Mouse (Mus musculus) heart, postnatal 0 days (tissue): ENCODE results near the gene Cubn. TPM values are rescaled to one million over a fixed set of nuclear protein-coding genes. Genes with fewer than 3 reads are reported as not detected.

Experiments
- ATAC-seq: fragments of 200-750 bp; cut with Nextera tagmentation; 2 replicates; pipeline ENCODE4 v1.8.0; 2017; ENCODE audit warnings: low read depth, moderate number of reproducible peaks, moderate library complexity; ENCODE audit not compliant: insufficient read depth
- DNase-seq: peaks from one replicate; pipeline ENCODE4 v3.0.0-alpha.2; 2016; ENCODE audit warnings: low spot score
- H3K27ac ChIP-seq: fragments of 300-500 bp; sonication (generic); 2 replicates; pipeline ENCODE4 v1.5.1; 2014; ENCODE audit warnings: low read depth, mild to moderate bottlenecking
- H3K27me3 ChIP-seq: fragments of 300-500 bp; sonication (generic); 2 replicates; pipeline ENCODE4 v1.6.1; 2014; ENCODE audit warnings: low read length, mixed read lengths; ENCODE audit not compliant: control insufficient read depth, insufficient read depth
- H3K36me3 ChIP-seq: fragments of 300-500 bp; sonication (generic); replicated peaks from 2 replicates; pipeline ENCODE4 v1.6.1; 2014; ENCODE audit warnings: low read length, mixed read lengths; ENCODE audit not compliant: control insufficient read depth, insufficient read depth
- H3K4me1 ChIP-seq: fragments of 300-500 bp; sonication (generic); 2 replicates; pipeline ENCODE4 v1.6.1; 2014; ENCODE audit warnings: antibody characterized with exemption; ENCODE audit not compliant: control insufficient read depth, insufficient read depth
- H3K4me2 ChIP-seq: fragments of 300-500 bp; sonication (generic); 2 replicates; pipeline ENCODE4 v1.6.1; 2014; ENCODE audit warnings: low read depth, mild to moderate bottlenecking, low read length, moderate library complexity
- H3K4me3 ChIP-seq: fragments of 300-500 bp; sonication (generic); 2 replicates; pipeline ENCODE4 v1.5.1; 2014; ENCODE audit warnings: low read depth, low read length
- H3K9ac ChIP-seq: fragments of 300-500 bp; sonication (generic); replicated peaks from 2 replicates; pipeline ENCODE4 v1.6.1; 2014; ENCODE audit warnings: low read depth, low read length, mixed read lengths
- H3K9me3 ChIP-seq: fragments of 300-500 bp; sonication (generic); replicated peaks from 2 replicates; pipeline ENCODE4 v1.6.1; 2016; ENCODE audit warnings: low read length; ENCODE audit not compliant: control insufficient read depth
- CTCF ChIP-seq: IDR thresholded peaks from 2 replicates; pipeline ENCODE4 v1.5.1; 2016; ENCODE audit warnings: antibody characterized with exemption, control low read depth, low read depth
- EP300 ChIP-seq: IDR thresholded peaks from 2 replicates; pipeline ENCODE4 v1.6.1; 2016; ENCODE audit warnings: antibody characterized with exemption, low read depth
- WGBS: fragments of 180-500 bp; shearing (Covaris S2); extraction: QIAGEN DNeasy Blood & Tissue Kit; methylation state at CpG from one replicate; pipeline ENCODE4 v1.1.7; 2014; 5-methylcytosine and 5-hydroxymethylcytosine counted together
- polyA plus RNA-seq: library from polyadenylated mRNA; unstranded; fragments of >200 nt; fragmentation: Nextera tagmentation; extraction: Ambion mirVana; gene quantifications from 2 replicates; pipeline ENCODE4 v1.2.1, GENCODE M21; 2015
- total RNA-seq: library from RNA; depleted of rRNA; stranded (reverse); fragments of >200 nt; gene quantifications from 2 replicates; pipeline ENCODE4 v1.2.3, GENCODE M21; 2014; ENCODE audit warnings: low replicate concordance

Gene Cubn
- total and polyA plus RNA-seq, 2 experiments from 2014 or later = 0.27 to 1.5 TPM

GRCm38 (mm10) chr2:13271165-13271957 lies 220.3 kb downstream of the Cubn start, which contains the start of gene Rsu1:
Gene Rsu1, minus strand, starts transcription at chr2:13271415.
- no peaks in the 10 kb centered on the region for H3K27me3 ChIP-seq
- H3K27ac ChIP-seq = peak within 1 kb of the TSS; percentile 77
- TF ChIP-seq CTCF (no peak), EP300 (no peak)
- ATAC-seq = peak; percentile 99
- peak within 1 kb of the TSS; percentile 58 for H3K4me3 ChIP-seq
- H3K9ac ChIP-seq = peak within 1 kb of the TSS; percentile 59
- under 1% methylated on average over 37 of the region's 37 CpGs for WGBS
- peaks cover 16% of the 10 kb centered on the region; the same call in 1 of the 2 replicates for H3K36me3 ChIP-seq
- H3K4me1 ChIP-seq = peaks cover 24% of the 10 kb centered on the region; the same call in 1 of the 2 replicates
- peak within 1 kb of the TSS; percentile 88 for H3K4me2 ChIP-seq
- no peaks in the 10 kb centered on the region for H3K9me3 ChIP-seq
- DNase-seq = peak; percentile 99

- ATAC-seq = no peak; the same call in none of the 2 replicates
- Histone ChIP-seq H3K4me3 (peak overlapping the region; percentile 58), H3K9me3 (no peaks in the 10 kb centered on the region), H3K27ac (peak overlapping the region; percentile 77), H3K9ac (peak overlapping the region; percentile 57), H3K4me1 (peaks cover 24% of the 10 kb centered on the region; the same call in 1 of the 2 replicates), H3K4me2 (peak overlapping the region; percentile 88), H3K27me3 (no peaks in the 10 kb centered on the region), H3K36me3 (peaks cover 16% of the 10 kb centered on the region; the same call in 1 of the 2 replicates)
- DNase-seq = peak; percentile 24
- TF ChIP-seq EP300 (no peak), CTCF (no peak)
- 6% methylated on average over 8 of the region's 8 CpGs for WGBS
Observed at GRCm38 (mm10) chr2:13270736-13271135, 220.9 kb downstream of the Cubn start.

- H3K27ac ChIP-seq = no peak overlapping the region
- 89% methylated on average over 4 of the region's 4 CpGs for WGBS
- no peak for TF ChIP-seq CTCF
- no peak for TF ChIP-seq EP300
- no peak overlapping the region for H3K4me3 ChIP-seq
- H3K4me1 ChIP-seq = peaks cover 24% of the 10 kb centered on the region; the same call in 1 of the 2 replicates
- ATAC-seq = no peak
- H3K27me3 ChIP-seq = no peaks in the 10 kb centered on the region
- no peak overlapping the region for H3K4me2 ChIP-seq
- no peaks in the 10 kb centered on the region for H3K9me3 ChIP-seq
- H3K36me3 ChIP-seq = peaks cover 23% of the 10 kb centered on the region; the same call in 1 of the 2 replicates
- no peak overlapping the region for H3K9ac ChIP-seq
- no peak for DNase-seq
Observed at GRCm38 (mm10) chr2:13268681-13269293, 222.8 kb downstream of the Cubn start.

GRCm38 (mm10) chr2:13264875-13265274 lies 226.7 kb downstream of the Cubn start:
- H3K4me3 ChIP-seq = no peak overlapping the region
- ATAC-seq (no peak; the same call in 1 of the 2 replicates), DNase-seq (peak; percentile 64)
- peaks cover 14% of the 10 kb centered on the region; the same call in 1 of the 2 replicates for H3K4me1 ChIP-seq
- H3K27me3 ChIP-seq = no peaks in the 10 kb centered on the region
- no peak overlapping the region for H3K4me2 ChIP-seq
- no peak overlapping the region for H3K27ac ChIP-seq
- H3K9ac ChIP-seq = no peak overlapping the region
- TF ChIP-seq CTCF (peak; percentile 77), EP300 (no peak)
- H3K9me3 ChIP-seq = no peaks in the 10 kb centered on the region
- peaks cover 48% of the 10 kb centered on the region; the same call in 1 of the 2 replicates for H3K36me3 ChIP-seq
- 42% methylated on average over 4 of the region's 4 CpGs for WGBS

- Histone ChIP-seq H3K4me3 (no peak overlapping the region), H3K4me2 (no peak overlapping the region), H3K36me3 (peaks cover 54% of the 10 kb centered on the region), H3K27ac (no peak overlapping the region), H3K4me1 (no peaks in the 10 kb centered on the region), H3K9ac (no peak overlapping the region), H3K27me3 (no peaks in the 10 kb centered on the region), H3K9me3 (no peaks in the 10 kb centered on the region)
- no peak for TF ChIP-seq EP300
- no peak for TF ChIP-seq CTCF
- ATAC-seq (no peak), DNase-seq (no peak)
- 75% methylated on average over 4 of the region's 4 CpGs for WGBS
Observed at GRCm38 (mm10) chr2:13263150-13263549, 228.5 kb downstream of the Cubn start.
